Mouse (Mus musculus): ENCODE data around the gene Atp23.

The Atp23 gene

DNA sequence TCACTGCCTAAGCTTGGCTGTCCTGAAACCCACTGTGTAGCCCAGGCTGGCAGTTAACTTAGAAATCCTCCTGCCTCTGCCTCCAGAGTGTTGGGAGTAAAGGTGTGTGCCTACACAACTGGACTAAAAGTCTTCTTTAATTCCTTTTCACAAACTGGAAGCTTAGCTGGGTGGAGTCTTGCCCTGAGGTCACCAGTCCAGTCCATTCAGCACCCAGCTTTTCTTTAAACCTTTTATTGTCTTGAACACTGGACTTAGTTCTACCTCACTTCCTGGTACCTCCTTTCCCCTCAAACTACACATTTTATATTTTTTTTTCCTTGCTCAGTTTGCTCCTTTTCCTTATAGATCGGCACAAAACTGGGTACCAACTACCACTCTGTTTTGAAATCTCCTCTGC is 10.3 kb upstream of the Atp23 start:
- DNase-seq (ENCODE audit: low read depth, low spot score) = no peak

DNA sequence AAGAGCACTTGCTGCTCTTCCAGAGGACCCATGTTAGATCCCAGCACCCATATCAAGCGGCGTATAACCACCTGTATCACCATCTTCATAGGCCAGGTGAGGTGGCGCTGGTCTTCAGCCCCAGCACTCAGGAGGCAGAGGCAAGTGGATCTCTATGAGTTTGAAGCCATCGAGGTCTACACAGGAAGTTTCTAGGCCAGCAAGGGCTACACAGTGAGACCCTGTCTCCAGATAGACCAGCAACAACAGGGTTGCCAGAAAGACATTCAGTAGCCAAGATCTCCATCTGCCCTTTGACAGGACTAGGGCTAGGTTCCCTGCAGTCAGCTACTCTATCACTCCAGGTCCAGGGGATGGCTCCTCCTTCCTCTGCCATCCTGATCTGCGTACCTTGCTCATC is 5.7 kb upstream of the Atp23 start:
- DNase-seq (ENCODE audit: low read depth, low spot score) = no peak

DNA sequence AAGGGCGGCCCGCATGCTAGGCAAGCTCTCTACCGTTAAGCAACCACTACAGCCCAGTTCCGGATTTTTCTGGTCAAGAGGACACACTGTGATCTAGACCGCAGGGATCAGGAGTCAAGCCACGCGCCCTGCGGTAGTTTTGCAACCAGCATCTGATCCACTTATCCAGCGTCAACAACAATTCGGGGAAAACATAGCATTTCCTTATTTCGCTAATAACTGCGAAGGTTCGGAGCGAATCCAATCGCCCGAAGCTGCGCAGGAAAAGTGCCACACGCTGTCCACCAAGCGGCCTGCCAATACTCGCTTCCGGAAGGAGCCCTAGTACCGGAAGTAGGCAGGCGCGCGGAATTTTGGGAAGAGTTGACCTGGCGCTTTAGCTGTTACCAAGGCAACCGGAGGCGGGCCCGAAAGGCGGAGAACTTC is 4.5 kb upstream of the Atp23 start:
- peak; percentile 90 for DNase-seq (ENCODE audit: low read depth, low spot score)

DNA sequence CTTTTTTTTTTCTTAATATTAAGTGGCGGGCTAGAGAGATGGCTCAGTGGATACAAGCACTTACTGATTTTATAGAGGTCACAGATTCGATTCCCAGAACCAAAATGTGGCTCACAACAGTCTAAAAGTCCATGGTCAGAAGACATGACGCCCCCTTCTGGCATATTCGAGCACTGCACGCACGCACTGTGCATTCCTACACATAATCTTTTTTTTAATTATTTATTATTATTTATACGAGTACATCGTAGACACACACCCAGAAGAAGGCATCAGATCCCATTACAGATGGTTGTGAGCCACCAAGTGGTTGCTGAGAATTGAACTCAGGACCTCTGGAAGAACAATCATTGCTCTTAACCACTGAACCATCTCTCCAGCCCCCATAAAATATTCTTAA is 3.9 kb upstream of the Atp23 start:
- no peak for DNase-seq (ENCODE audit: low read depth, low spot score)

DNA sequence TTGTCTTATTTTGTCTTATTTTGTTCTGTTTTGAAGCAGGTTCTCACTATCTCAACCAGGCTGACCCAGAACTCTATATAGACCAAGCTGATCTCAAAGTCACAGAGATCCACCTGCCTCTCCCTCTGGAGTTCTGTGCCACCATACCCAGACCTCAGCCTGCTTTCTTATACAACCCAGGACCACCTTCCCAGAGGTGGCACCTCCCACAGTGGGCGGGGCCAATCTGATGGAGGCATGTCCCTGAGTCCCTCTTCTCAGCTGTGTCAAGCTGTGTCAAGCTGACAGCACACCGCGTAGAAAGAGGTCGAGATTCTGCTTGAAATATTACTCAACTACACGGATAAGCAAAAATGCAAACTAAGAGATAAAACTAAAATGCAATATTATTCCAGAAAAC is 3.1 kb upstream of the Atp23 start:
- no peak for DNase-seq (ENCODE audit: low read depth, low spot score)

DNA sequence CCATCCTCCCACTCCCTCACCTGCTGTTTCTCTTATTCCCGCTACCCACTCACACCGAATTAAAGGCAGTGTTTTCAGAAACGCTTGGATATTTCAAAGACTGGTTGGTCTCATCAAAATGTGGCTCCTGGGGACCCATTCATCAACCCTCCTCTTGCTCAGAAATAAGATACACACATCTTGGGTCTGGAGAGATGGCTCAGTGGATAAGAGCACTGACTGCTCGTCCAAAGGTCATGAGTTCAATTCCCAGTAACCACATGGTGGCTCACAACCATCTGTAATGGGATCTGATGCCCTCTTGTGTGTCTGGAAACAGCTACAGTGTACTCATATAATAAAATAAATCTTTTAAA is 311 bp upstream of the Atp23 start:
- DNase-seq (ENCODE audit: low read depth, low spot score) = no peak

DNA sequence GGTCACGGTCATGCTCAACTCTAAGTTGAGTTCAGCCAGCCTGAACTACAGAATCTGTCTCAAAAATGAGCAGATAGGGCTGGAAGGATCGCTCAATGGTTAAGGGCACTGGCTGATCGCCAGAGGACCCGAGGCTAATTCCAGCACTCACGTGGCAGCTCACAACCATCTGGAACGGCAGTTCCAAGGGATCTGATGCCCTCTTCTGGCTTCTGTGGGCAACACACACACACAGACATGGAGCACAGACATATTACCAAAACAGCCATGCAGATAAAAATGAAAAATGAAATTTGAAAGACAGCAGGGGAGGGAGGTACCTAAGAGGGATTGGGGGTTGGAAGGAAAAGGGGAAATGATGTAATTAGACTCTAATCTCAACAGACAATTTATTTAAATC is 5.3 kb downstream of the Atp23 start:
- no peak for DNase-seq (ENCODE audit: low read depth, low spot score)

DNA sequence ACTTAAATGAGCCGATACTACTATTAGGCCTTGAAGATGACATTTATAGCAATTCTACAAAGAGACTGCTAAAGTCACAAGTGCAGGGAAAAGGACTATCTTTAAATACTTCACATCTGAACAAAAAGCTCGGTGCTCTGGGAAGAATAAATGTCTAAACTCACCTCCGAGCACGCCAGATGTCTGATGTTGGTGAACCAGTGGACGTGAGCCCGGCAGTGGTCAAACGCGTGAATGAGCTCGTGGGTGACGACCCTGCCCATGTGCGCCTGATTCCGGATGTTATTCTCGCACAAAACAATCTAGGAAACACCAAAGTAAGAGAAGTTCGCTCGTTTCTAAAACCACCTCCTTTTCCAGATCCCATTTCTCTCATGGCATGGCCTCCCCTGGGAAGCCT is 7.1 kb downstream of the Atp23 start:
- DNase-seq (ENCODE audit: low read depth, low spot score) = no peak

DNA sequence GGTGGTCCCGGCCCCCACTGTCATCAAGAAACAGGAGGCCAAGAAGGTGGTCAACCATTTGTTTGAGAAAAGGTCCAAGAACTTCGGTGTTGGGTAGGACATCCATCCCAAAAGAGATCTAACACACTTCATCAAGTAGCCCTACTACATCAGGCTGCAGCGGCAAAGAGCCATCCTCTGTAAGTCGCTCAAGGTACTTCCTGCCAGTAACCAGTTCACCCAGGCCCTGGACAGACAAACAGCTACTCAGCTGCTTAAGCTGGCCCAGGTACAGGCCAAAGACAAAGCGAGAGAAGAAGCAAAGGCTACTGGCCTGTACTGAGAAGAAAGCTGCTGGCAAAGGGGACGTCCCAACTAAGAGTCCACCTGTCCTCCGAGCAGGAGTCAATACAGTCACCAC is 8.0 kb downstream of the Atp23 start:
- DNase-seq (ENCODE audit: low read depth, low spot score) = no peak

DNA sequence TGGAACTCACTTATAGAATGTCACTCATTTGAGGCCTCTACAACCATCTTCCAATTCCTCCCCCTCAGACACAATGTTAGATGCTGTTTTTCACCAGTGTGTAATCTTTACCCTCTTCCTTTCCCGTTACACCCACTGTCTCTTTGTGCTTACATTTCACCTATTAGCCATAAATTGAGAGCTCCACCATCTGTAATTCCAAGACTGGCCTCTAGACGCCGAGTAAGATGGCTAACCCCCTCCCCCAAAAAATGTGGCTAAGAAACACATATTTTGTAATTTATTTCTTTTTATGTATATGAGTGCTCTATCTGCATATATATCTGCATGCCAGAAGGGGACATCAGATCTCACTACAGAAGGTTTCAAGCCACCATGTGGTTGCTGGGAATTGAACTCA is 27.4 kb downstream of the Atp23 start:
- DNase-seq (ENCODE audit: low read depth, low spot score) = no peak

DNA sequence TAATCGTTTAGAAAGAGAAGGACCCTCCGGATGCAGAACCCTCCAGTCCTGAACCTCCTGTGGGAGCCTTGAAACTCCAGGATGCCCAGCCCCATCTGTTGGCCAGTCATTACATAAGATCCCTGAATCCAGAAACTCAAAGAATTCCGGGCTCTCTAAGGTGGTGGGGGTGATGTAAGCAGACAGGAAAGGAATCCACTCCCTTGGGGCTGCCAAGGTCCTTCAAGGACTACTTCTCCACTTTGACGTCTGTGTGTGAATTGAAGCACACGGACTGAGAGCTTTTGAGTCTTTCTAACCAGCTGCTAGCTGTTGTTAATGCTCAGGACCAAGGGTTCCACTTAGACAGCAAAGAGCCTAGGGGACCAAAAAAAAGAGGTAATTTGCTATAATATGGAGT is 28.9 kb downstream of the Atp23 start:
- DNase-seq (ENCODE audit: low read depth, low spot score) = no peak

DNA sequence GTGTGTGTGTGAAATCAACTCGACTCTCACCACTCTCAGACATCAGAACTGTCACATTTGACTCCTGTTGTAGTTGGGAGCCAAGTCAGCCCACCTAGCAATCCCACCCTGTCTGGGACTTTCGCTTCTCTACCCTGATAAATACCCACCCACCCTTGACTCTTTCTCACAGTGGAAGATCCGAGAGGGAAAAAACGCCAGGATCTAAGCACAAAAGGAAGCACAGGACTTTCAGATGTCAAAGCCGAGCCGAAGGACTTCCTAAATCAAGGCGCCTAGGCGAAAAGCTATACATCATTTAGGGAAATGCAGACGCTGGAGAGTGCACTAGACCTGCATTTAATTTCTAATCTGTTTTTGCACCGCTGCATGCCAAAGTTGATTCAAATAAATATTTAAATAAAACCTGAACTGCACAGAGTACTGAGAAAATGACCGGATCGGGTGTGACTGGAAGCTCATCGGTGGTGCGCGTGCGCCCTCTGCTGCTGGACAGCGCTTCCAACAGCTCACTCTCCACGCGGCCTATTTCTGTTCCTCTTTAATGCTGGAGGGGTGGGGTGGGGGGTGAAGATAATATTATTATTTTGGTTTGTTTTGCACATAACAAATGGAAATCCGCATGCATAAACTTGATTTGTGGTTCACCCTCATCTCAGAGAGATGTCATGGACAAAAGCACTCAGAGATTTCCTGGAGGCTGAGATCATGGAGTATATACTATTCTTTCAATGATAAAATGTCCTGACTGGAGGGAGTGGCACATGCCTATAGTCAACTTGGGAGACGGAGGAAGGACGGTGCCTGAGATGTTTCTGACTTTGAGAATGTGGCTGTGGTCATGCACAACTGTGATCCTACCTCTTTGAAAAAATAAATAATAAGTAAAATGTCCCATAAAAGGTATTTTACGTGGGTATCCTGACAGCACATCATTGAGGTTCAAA is 31.5 kb downstream of the Atp23 start:
- DNase-seq (ENCODE audit: low read depth, low spot score) = peak; percentile 58

DNA sequence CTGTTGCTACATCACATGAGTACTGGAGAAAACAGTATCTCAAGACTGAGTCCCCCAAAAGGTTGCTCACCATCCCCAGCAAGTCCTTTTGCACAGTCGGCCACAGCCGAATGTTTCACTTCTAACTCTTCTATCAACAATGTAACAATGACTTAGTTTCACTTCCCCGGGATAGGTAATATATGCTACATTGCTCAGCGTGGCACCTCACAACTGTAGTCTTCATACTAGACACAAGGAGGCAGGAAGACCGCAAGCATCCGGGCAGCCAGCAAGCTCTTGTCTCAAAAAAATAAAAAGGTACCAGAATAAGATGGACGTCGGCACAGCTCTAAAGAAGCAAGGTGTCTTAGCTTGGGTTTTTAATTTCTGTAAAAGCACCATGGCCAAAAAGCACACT is 35.9 kb downstream of the Atp23 start:
- DNase-seq (ENCODE audit: low read depth, low spot score) = no peak

DNA sequence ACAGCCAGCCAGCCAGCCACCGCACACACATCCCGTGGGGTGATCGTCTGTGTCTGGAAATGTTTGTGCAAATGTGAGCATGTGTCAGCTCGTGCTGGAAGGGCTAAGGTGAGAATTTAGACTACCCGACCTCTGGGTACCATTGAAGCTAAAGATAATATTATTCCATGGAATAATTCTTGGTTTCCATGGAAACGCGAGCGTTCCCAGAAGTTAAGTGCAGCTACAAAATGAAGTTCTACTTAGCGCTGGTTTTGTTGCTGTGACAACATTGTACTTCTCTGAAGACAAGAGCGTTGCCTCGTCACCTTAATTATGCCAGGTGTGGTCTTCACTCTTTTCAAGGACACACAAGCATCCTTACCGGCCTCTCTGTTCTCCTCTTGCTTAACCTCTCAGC is 39.0 kb downstream of the Atp23 start:
- DNase-seq (ENCODE audit: low read depth, low spot score) = no peak

DNA sequence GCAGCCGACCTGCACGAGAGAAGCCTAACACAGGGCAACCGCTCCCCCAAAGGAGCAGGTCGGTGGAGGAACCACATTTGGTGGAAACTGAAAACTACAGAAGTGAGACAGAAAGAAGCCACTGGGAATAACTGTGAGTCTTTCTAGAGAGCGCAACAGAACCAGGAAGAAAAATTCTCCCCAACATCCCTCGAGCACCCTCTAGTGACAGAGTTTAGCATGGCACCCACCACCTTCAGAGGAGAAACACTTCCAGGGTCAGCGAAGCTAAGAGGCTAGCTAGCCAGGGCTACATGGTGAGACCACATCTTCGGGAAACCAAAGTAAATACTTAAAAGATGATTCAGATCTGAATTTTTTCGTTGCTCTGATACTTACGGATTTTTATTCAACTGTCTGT is 47.9 kb downstream of the Atp23 start:
- DNase-seq (ENCODE audit: low read depth, low spot score) = no peak

DNA sequence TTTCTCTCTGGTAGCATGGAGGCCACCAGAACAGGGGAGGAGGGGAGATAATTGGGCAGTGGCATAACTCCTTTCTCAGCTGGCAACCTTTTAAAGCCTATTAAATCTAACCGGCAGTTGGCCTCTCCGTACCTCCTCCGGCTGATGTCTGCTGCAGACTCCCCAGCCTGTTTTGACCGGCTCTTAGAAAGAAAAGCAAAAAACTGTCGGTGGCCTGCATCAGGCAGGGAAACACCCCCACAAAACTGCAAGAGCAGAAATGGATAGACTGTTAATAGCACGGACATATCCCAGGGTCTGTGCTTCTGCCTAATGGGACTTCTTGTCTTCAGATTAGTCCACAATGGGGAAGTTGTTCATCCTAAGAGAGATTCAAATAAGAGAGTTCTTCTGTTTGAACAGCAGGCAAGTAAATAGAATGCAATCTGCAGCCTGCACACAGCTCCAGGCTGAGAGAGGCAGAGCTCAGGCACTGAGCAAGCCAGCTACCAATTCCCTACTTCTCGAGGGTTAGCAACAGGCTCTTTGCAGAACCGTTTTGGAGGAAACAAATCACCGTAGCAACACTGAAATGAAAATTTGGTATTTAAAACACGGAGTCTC is 55.7 kb downstream of the Atp23 start:
- DNase-seq (ENCODE audit: low read depth, low spot score) = peak; percentile 70

DNA sequence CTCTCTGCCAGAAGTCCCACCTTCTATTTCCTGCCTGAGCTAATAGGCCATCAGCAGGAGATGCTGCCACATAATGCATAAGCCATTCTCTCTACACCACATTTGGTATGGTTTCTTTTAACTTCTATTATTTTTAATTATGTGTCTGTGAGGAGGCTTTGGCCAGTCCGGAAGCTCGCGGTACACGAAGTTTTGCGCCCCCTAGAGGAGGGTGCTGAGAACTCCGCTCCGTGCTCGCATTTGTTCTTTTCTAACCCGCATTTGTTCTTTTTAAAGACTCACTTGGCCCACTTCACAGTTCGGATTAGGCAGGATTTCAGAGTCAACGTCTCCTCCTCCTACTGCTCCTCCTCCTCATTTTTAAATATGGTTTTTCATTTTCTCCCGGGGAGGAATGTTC is 56.5 kb downstream of the Atp23 start:
- peak; percentile 48 for DNase-seq (ENCODE audit: low read depth, low spot score)

DNA sequence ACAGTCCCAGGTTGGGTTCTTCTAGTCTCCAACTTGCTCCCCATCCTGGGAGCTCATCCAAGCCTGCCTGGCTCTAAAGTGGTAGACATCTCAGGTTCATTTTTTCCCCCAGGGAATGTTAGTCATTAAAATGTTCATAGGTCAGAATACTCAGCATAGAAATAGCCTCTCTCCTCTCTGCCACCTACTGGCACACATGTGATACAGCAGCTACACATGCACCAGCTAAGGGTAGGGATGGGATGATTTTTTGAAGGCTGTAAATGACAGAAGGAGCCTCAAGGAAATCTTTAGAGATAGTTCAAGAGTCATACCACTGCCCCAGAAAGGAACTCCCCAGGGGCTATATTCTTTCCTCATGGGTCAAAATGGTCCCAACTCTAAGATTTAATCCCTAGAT is 60.9 kb downstream of the Atp23 start:
- DNase-seq (ENCODE audit: low read depth, low spot score) = no peak

DNA sequence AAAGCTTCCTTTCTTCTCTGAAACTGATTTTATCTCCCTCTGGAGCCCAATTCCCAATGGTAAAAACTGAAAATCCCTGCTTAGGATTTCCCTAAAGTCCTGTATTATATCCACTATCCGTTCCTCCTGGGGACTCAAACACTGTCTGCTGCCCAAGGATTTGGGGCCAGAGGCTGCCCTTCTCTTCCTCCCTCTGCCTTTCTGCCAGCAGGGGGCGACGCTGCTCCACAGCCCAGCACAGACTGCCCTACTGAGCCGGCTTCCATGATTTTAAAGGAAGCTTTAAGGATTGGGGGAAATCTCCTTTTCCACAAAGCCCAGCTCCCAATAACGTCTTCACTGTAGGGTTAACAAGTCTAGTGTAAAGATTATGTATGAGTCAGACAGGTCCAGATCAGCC is 68.1 kb downstream of the Atp23 start:
- DNase-seq (ENCODE audit: low read depth, low spot score) = no peak

DNA sequence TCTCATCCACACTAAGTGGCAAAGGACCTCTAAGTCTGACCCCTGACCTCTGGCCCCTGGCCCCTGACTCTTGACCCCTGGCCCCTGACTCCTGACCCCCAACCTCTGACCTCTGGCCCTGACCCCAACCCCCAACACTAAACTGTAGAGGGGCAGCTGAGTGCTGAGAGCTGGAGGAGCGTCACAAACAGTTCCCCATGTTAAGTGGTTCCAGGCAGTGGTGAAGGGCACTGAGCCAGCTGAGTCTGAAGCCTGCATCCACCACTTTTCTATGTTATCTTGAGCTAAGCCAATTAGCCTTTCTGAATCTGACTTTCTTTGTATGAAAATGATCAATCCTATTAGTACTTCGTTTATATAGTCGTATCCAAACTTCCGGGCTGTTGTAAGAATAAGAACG is 69.8 kb downstream of the Atp23 start:
- no peak for DNase-seq (ENCODE audit: low read depth, low spot score)

DNA sequence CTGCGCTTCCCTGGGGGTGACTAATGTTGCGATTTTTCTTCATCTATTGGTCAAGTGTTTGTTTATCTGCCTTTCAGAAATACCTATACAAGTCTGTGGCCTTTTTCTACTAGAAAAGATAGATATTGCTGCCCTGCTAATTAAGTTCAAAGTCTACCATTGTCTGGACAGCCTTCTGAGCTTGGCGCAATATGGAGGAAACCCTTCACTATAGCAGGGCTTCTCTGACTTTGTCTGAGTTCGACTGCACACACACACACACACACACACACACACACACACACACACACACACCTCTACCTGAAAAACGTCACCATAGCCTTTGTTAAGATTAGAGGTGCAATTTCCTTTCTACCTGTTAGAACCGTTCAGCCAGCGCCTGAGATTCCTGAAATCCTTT is 72.5 kb downstream of the Atp23 start:
- no peak for DNase-seq (ENCODE audit: low read depth, low spot score)

DNA sequence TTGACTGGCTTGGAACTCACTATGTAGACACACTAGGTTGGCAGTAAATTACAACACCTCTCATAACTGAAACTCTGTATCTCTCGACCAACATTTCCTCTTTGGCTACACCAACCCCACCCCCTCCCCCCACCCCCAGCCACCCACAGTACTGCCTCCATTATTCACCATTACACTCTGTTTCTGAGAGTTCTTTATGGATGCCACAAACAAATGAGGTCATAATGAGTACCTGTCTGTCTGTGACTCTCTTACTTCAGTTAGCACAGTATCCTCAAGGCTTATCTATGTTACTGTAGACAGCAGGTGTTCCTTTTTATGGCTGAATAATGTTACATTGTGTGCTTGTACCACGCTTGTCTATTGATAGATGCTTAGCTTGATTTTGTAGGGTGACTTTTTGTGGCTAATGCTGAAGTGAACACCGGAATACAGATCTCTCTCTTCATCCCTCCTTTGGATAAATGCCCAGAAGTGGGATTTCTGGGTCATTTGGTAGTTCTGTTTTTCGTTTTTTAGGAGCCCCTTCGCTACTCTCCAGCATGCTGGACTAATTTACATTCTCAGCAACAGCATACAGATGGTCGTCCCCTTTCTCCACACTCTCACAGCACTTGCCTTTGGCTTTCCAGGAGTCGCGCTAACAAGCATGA is 73.1 kb downstream of the Atp23 start:
- no peak for DNase-seq (ENCODE audit: low read depth, low spot score)

DNA sequence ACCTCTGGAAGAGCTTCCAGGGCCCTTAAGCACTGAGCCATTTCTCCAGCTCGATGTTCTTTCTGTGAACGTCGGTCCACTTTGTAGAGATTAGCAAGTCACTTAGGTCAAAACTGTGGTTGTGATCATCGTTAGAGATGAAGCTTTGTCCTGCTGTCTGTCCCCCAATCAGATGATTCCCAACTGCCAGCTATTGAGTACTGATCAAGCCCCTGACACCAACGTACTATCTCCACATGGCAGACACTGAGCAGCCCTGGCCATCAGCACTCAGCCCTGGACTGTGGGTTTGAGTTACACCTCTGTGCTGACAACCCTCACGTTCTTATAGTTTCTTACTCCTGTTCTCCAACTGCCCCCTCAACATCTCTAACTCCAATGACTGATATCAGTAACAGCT is 74.2 kb downstream of the Atp23 start:
- DNase-seq (ENCODE audit: low read depth, low spot score) = no peak
